Mouse (Mus musculus) liver, embryonic 14 days (tissue): Measurements from ENCODE around the gene Prm3. TPM values are rescaled to one million over a fixed set of nuclear protein-coding genes. Genes with fewer than 3 reads are reported as not detected.

Experiments used
- polyA plus RNA-seq: library from polyadenylated mRNA; depleted of rRNA; stranded (reverse); fragments of >200 nt; gene quantifications from 2 replicates; pipeline ENCODE4 v1.2.3, GENCODE M21; 2012; rRNA removed

Prm3 gene
- not detected in 2 replicates for polyA plus RNA-seq

DNA sequence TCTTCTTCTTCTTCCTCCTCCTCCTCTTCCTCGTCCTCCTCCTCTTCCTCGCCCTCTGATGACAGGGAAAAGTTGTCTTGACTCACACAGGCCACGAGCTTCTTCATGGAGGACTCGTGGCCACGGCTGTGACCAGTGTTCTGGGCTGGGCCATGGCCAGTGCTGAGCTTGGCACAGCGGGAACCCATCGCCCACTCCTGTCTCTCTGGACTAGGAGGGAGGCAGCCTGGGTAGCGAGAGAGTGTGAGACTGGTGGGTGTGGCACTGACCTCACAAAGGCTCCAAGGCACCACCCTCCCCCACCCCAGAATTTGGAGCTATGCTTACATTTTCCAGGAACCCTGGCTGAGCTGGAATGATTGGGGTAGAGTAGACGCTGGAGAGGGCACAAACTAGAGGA, at the start of gene Prm3:
Prm3 (minus strand) TSS at position 213 of the 400 bp plus-strand sequence.

DNA sequence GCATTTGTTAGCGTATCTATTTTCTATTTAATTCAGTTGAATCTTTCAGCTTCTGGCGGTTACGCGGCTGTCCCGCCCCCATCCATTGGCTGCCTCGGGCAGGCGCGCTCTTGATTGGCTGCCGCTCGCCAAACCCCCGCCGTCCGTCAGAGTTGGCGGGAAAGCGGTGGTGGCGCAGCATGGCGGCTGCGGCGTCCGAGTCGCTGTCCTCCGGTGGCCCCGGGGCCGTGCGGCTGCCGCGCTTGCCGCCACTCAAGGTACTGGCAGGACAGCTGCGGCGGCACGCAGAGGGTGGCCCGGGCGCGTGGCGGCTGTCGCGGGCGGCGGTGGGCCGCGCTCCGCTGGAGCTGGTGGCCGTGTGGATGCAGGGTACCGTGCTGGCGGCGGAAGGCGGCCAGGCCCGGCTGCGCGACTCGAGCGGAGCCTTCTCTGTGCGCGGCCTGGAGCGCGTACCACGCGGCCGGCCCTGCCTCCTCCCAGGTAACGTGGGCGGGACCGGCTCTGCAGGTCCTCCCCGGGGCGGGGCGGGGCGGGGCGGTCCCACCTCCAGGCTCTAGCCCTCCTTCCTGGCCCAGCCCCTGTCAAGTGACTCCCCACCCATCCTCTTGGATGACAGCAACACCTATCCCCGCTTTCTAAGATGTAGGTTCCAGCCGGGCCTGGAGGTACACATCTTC, 44.3 kb upstream of the Prm3 start, which contains the start of gene Rmi2:
Rmi2 (plus strand) TSS at position 149 of the 677 bp plus-strand sequence.

DNA sequence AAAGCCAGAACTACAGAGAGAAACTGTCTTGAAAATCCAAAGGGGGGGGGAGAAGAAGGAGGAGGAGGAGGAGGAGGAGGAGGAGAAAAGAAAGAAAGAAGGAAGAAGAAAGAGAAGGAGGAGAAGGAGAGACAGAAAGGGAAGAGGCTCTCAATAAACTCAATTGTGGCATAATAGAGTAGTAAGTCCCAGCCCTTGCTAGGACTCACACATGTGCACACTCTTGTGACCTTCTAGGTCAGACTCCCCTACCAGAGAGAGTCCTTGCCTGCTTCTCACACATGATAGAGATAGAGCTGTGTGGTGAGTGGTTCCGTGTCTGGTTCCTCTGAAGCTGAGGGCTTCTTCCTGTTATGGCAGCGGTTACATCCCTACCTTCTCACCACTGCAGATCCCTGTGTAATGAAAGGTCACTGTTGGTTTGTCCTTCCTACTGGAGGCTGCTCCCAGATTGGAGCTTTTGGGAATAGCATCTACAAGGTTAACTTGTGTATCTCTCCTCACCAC, 22.2 kb upstream of the Prm3 start, which contains the start of gene Gm11172:
Gm11172 (plus strand) TSS at position 51 of the 507 bp plus-strand sequence.

DNA sequence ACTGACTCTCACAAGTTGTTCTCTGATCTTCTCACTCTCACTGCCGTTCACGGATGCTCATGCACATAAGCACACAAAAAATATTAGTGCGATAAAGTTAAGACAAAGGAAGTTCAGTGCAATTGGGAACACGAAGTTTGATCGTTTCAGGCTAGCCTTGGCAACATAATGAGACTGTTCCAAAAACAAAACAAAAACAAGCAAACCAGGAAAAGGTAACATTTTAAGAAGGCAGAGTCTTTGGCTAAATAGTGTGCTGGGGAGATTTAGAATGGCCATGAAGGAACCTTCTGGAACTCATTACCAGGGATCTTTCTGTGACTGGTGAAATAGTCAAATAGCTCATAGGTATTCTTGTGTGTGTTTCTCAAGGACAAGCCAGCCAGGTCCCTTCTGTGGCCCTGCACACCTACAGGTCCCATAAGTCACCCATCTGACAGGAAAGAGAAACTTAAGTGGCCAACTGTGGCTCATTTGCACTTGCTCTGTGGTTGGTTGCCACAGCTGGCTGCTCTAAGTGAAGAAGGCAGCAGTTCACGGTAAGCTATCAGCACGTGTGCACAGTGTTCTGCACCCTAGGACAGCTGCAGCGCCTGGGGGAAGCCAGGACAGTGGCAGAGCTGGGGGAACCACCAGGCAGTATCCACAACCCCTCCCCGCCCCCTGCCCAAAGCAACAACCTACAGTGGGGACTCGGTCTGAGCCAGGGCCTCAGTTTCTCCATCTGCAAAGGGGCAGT, 15.2 kb upstream of the Prm3 start, which contains the start of gene Prm1:
Prm1 (minus strand) TSS at position 51 of the 739 bp plus-strand sequence.

DNA sequence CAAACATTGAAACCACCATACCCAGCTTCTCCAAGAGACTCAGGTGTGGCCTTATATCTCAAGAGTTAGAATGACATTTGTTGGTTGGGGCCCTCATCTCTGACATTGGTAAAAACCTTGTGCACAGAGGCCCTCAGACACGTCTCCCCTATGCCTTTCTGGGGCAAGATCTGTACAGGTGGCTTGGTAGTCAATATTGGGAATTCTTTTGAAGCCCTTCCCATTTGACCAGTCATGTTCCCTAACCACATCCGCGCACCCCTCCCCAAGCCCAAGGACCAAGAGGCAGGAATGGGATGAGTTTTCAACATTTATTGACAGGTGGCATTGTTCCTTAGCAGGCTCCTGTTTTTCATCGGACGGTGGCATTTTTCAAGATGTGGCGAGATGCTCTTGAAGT, 5.3 kb upstream of the Prm3 start, which contains the start of gene Prm2:
Prm2 (minus strand) TSS at position 101 of the 400 bp plus-strand sequence.

DNA sequence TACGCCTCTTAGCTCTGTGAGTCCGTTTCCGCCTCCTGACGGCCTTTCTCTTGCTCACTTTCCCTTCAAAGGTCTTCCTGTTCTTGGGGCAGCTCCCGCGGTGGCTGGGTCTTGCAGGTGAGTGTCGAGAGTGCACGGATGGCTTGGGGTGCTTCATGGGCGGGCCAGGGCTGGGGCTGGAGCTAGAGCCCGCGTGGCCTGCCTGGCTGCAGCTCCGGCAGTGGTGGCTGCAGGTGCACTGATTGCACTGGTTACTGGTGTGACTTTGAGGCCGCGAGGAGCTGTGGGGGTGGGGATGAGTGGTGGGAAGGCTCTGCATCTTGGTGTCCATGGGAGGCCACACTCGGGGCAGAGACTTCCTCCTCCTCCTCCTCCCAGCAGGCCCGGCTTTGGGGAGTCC, 2.4 kb downstream of the Prm3 start, which contains the start of gene Tnp2:
Tnp2 (minus strand) TSS at position 390 of the 400 bp plus-strand sequence.

DNA sequence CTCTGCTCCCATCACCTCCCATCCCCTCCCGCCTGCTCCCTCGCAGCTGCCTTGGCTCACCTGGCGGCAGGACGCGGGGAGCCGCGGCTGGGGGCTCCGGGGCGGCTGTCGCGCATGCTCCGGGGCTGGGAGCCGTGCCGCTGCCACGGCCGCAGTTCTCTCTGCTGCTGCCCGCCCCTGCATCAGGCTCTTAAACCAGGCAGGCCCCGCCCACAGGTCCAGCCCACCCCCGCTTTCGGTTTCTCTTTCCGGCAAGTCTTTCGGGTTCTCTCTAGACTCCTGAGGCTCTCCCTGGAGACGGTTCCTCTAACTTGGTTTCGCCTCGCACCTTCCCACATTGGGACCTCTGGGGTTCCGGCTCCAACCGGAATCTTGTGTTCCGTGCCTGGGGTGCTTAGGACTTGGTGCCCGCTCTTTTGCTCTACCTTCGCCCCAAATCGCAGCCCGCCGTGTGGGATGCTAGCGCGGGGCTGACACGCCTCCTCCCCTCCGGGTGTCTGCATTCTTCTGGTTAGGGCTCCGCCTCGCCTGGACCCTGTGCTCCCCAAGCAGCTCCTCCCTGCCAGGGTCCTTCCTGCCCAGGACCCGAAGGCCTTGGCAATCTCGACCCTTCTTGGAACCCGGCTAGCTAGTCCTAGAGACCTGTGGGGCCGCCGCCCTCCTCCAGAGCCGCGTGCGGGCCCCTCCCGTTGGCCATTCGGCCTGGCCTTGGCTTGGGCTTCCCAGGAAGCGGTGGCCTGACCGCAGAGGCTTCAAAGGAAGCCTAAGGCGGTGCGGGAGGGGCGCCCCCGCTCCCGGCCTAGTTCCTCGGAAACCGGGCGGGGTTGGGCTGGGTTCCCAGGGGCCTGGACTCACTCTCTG, 5.1 kb downstream of the Prm3 start, which contains the start of gene Socs1:
Socs1 (minus strand) TSS at position 166 of the 861 bp plus-strand sequence.

Other genes with a start within 250 kb of the Prm3 start
- gene Dexi, start 247.9 kb downstream of the Prm3 start, polyA plus RNA-seq = 3.9 and 4.6 TPM in 2 replicates
- gene Clec16a, start 245.6 kb downstream of the Prm3 start, polyA plus RNA-seq = 2.4 and 3.1 TPM in 2 replicates
- 0.28 and 0.43 TPM in 2 replicates for gene Socs1, start 5.4 kb downstream of the Prm3 start, polyA plus RNA-seq
- gene Tnp2, start 2.3 kb downstream of the Prm3 start, polyA plus RNA-seq = not detected in 2 replicates
- not detected in 2 replicates for gene Prm2, start 5.2 kb upstream of the Prm3 start, polyA plus RNA-seq
- gene Prm1, start 14.9 kb upstream of the Prm3 start, polyA plus RNA-seq = not detected in 2 replicates
- gene Gm11172, start 22.0 kb upstream of the Prm3 start, polyA plus RNA-seq = not detected in 2 replicates
- 2.8 and 2.9 TPM in 2 replicates for gene Rmi2, start 44.1 kb upstream of the Prm3 start, polyA plus RNA-seq